Mouse (Mus musculus): ENCODE measurements around the gene Sik3. TPM values are rescaled to one million over a fixed set of nuclear protein-coding genes. Genes with fewer than 3 reads are reported as not detected.

Gene Sik3
- total and polyA plus RNA-seq, 2 experiments from 2014 or later: 12.5 to 38.4 TPM

DNA sequence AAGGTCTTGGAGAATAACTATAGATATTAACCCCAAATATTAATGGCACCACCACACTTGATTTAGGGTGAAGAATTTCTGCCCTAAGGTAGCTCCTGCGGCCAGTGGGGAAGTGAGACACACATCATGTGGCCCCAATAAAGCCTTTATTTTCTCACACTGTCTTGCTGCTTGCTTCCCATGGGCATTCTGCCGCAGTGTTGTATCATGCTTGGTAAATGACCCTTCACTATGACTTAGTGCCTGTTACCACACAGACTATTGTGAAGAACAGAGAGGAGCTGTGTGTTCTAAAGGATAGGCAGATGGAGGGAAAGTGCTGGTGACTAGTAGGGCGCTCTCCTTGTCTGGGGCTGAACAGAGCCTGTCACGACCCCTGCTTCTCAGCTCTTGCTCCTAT, 54.1 kb downstream of the Sik3 start:
- WGBS: 89% methylated on average over 4 of the region's 4 CpGs
- Histone ChIP-seq H3K4me2 (ENCODE audit: low read depth, low read length, poor library complexity, severe bottlenecking) (no peak overlapping the region), H3K4me1 (ENCODE audit: insufficient read depth, low read length) (peaks cover 6% of the 10 kb centered on the region; the same call in 1 of the 2 replicates), H3K4me3 (ENCODE audit: low read depth, low read length) (no peak overlapping the region), H3K27ac (ENCODE audit: low read depth, low read length) (no peak overlapping the region), H3K36me3 (ENCODE audit: insufficient read depth, low read length) (no peaks in the 10 kb centered on the region), H3K9me3 (ENCODE audit: low read length) (no peaks in the 10 kb centered on the region), H3K27me3 (ENCODE audit: insufficient read depth, low read length) (no peaks in the 10 kb centered on the region), H3K9ac (replicated peaks; ENCODE audit: low read length, poor library complexity, severe bottlenecking) (no peak overlapping the region)
- DNase-seq (ENCODE audit: low spot score) (no peak), ATAC-seq (ENCODE audit: low FRiP score) (no peak)
- TF ChIP-seq CTCF (IDR thresholded peaks at IDR 0.05): no peak

- H3K27me3 ChIP-seq (ENCODE audit: insufficient read depth, low read length): no peaks in the 10 kb centered on the region
- no peaks in the 10 kb centered on the region for H3K9me3 ChIP-seq (ENCODE audit: low read length)
- no peak for DNase-seq (ENCODE audit: low spot score)
- H3K4me2 ChIP-seq (ENCODE audit: low read depth, low read length, poor library complexity, severe bottlenecking): no peak overlapping the region
- no peak overlapping the region for H3K4me3 ChIP-seq (ENCODE audit: low read depth, low read length)
- no peak overlapping the region for H3K9ac ChIP-seq (replicated peaks; ENCODE audit: low read length, poor library complexity, severe bottlenecking)
- no peak overlapping the region for H3K27ac ChIP-seq (ENCODE audit: low read depth, low read length)
- H3K4me1 ChIP-seq (ENCODE audit: insufficient read depth, low read length): peaks cover 6% of the 10 kb centered on the region; the same call in 1 of the 2 replicates
- TF ChIP-seq CTCF (IDR thresholded peaks at IDR 0.05): no peak
- no peaks in the 10 kb centered on the region for H3K36me3 ChIP-seq (ENCODE audit: insufficient read depth, low read length)
- no peak for ATAC-seq (ENCODE audit: low FRiP score)
- 80% methylated on average over 7 of the region's 7 CpGs for WGBS
Measured at GRCm38 (mm10) chr9:46067691-46068090, 55.1 kb downstream of the Sik3 start.

DNA sequence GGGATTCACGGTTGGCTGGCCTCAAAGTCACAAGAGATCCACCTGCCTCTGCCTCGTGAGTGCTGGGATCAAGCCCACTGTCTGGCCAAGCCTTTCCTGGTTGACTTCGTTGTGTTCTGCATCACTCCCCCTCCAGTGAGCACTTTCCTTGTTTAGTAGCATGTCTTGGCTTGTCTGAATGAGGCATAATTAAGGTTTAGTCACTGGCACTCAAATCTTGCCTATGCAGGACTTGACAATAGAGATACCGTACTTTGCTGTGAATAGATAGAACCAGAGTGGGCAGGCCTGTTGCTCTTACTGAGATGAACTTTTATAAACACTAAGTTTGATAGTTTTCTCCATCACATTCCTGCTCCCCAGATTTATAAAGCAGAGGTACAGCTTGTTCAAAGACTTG, 56.4 kb downstream of the Sik3 start:
- no peak overlapping the region for H3K27ac ChIP-seq (ENCODE audit: low read depth, low read length)
- peaks cover 6% of the 10 kb centered on the region; the same call in 1 of the 2 replicates for H3K4me1 ChIP-seq (ENCODE audit: insufficient read depth, low read length)
- ATAC-seq (ENCODE audit: low FRiP score): no peak
- H3K9me3 ChIP-seq (ENCODE audit: low read length): no peaks in the 10 kb centered on the region
- no peak overlapping the region for H3K4me3 ChIP-seq (ENCODE audit: low read depth, low read length)
- H3K36me3 ChIP-seq (ENCODE audit: insufficient read depth, low read length): no peaks in the 10 kb centered on the region
- no peak overlapping the region for H3K4me2 ChIP-seq (ENCODE audit: low read depth, low read length, poor library complexity, severe bottlenecking)
- TF ChIP-seq CTCF (IDR thresholded peaks at IDR 0.05): no peak
- no peak for DNase-seq (ENCODE audit: low spot score)
- H3K27me3 ChIP-seq (ENCODE audit: insufficient read depth, low read length): no peaks in the 10 kb centered on the region
- 85% methylated on average over 4 of the region's 4 CpGs for WGBS
- H3K9ac ChIP-seq (replicated peaks; ENCODE audit: low read length, poor library complexity, severe bottlenecking): no peak overlapping the region

DNA sequence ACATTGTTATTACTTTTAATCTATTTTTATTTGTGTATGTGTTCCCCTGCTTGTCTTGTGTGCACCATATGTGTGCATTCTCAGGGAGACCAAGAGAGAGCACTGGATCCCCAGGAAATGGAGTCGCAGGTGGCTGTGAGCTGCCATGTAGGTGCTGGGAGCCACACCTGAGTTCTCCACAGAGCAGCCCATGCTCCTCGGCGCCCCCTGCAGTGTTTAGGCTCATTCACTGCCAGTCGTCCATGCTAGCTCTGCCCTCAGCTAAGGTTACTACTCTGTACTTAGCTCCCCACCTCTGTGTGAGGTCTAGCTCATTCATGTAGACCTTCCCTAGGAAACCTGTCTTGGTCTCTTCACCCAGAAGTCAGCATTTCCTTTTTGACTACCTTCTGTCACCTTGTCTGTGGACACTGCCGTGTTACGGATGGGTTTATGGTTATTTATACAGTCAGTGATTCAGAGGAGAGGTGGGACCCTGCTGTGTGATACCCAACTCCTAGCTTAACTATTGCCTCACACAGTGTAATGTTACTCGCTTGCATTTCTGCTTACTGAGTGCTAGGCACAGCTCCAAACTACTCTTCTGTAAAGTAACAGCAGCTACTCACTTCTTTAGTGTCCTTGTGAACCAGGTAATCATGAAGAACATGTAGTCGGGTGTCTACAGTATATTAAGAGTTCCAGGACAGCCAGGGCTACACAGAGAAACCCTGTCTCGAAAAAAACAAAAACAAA, 59.6 kb downstream of the Sik3 start:
- H3K4me1 ChIP-seq (ENCODE audit: insufficient read depth, low read length): peaks cover 6% of the 10 kb centered on the region; the same call in 1 of the 2 replicates
- no peak for TF ChIP-seq CTCF (IDR thresholded peaks at IDR 0.05)
- 73% methylated on average over 9 of the region's 9 CpGs for WGBS
- H3K36me3 ChIP-seq (ENCODE audit: insufficient read depth, low read length): no peaks in the 10 kb centered on the region
- no peak overlapping the region for H3K4me2 ChIP-seq (ENCODE audit: low read depth, low read length, poor library complexity, severe bottlenecking)
- ATAC-seq (ENCODE audit: low FRiP score) (no peak), DNase-seq (ENCODE audit: low spot score) (no peak)
- H3K9me3 ChIP-seq (ENCODE audit: low read length): no peaks in the 10 kb centered on the region
- no peaks in the 10 kb centered on the region for H3K27me3 ChIP-seq (ENCODE audit: insufficient read depth, low read length)
- H3K4me3 ChIP-seq (ENCODE audit: low read depth, low read length): no peak overlapping the region
- no peak overlapping the region for H3K27ac ChIP-seq (ENCODE audit: low read depth, low read length)
- no peak overlapping the region for H3K9ac ChIP-seq (replicated peaks; ENCODE audit: low read length, poor library complexity, severe bottlenecking)

GRCm38 (mm10) chr9:46073443-46073842, 60.8 kb downstream of the Sik3 start:
- DNase-seq (ENCODE audit: low spot score) (no peak), ATAC-seq (ENCODE audit: low FRiP score) (no peak)
- no peaks in the 10 kb centered on the region for H3K36me3 ChIP-seq (ENCODE audit: insufficient read depth, low read length)
- H3K4me2 ChIP-seq (ENCODE audit: low read depth, low read length, poor library complexity, severe bottlenecking): no peak overlapping the region
- no peak for TF ChIP-seq CTCF (IDR thresholded peaks at IDR 0.05)
- H3K9ac ChIP-seq (replicated peaks; ENCODE audit: low read length, poor library complexity, severe bottlenecking): no peak overlapping the region
- WGBS: 75% methylated on average over 3 of the region's 3 CpGs
- H3K4me1 ChIP-seq (ENCODE audit: insufficient read depth, low read length): peaks cover 6% of the 10 kb centered on the region; the same call in 1 of the 2 replicates
- no peak overlapping the region for H3K27ac ChIP-seq (ENCODE audit: low read depth, low read length)
- H3K27me3 ChIP-seq (ENCODE audit: insufficient read depth, low read length): no peaks in the 10 kb centered on the region
- no peak overlapping the region for H3K4me3 ChIP-seq (ENCODE audit: low read depth, low read length)
- H3K9me3 ChIP-seq (ENCODE audit: low read length): no peaks in the 10 kb centered on the region

DNA sequence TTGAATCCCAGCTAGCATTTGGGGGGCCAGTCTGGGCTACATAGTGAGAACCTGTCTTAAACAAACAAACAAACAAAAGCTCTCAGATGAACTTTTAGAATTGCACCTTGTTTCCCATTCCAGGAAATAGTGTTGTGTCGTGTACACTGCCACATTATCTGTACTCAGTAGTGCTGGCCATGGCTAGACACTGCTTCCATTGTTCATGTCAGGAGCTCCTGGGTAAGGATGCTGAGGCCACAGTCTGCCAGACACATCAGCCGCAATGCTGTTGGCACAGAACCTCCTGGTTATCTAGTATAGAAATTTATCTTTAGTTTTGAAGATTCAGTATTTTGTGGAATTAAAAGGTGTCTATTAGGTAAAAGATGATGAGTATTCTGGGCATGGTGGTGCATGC, 63.0 kb downstream of the Sik3 start:
- DNase-seq (ENCODE audit: low spot score): no peak
- no peak for ATAC-seq (ENCODE audit: low FRiP score)

More for the DNA sequence above, 63.0 kb downstream of the Sik3 start:
- no peak overlapping the region for H3K4me3 ChIP-seq (ENCODE audit: low read depth, low read length)
- H3K9ac ChIP-seq (replicated peaks; ENCODE audit: low read length, poor library complexity, severe bottlenecking): no peak overlapping the region
- no peak for TF ChIP-seq CTCF (IDR thresholded peaks at IDR 0.05)
- H3K4me2 ChIP-seq (ENCODE audit: low read depth, low read length, poor library complexity, severe bottlenecking): no peak overlapping the region
- no peaks in the 10 kb centered on the region for H3K27me3 ChIP-seq (ENCODE audit: insufficient read depth, low read length)
- peaks cover 6% of the 10 kb centered on the region; the same call in 1 of the 2 replicates for H3K4me1 ChIP-seq (ENCODE audit: insufficient read depth, low read length)
- no peak overlapping the region for H3K27ac ChIP-seq (ENCODE audit: low read depth, low read length)
- 73% methylated on average over 2 of the region's 2 CpGs for WGBS
- no peaks in the 10 kb centered on the region for H3K36me3 ChIP-seq (ENCODE audit: insufficient read depth, low read length)
- no peaks in the 10 kb centered on the region for H3K9me3 ChIP-seq (ENCODE audit: low read length)
